Mouse (Mus musculus) limb, embryonic 15.5 days (tissue): ENCODE data around the gene Ccdc115. TPM values are rescaled to one million over a fixed set of nuclear protein-coding genes. Genes with fewer than 3 reads are reported as not detected.

ENCODE experiments used
- ATAC-seq: fragments of 200-750 bp; cut with Nextera tagmentation; 2 replicates; pipeline ENCODE4 v1.8.0; 2017; ENCODE audit warnings: low read depth, moderate TSS enrichment; ENCODE audit not compliant: insufficient number of reproducible peaks, low FRiP score, low TSS enrichment
- H3K27ac ChIP-seq: fragments of 300-500 bp; sonication (generic); 2 replicates; pipeline ENCODE4 v1.5.1; 2015; ENCODE audit warnings: moderate library complexity, mild to moderate bottlenecking, inconsistent platforms
- H3K27me3 ChIP-seq: fragments of 300-500 bp; sonication (generic); 2 replicates; pipeline ENCODE4 v1.6.1; 2015; ENCODE audit warnings: inconsistent platforms
- H3K36me3 ChIP-seq: fragments of 300-500 bp; sonication (generic); 2 replicates; pipeline ENCODE4 v1.6.1; 2015; ENCODE audit warnings: inconsistent platforms
- H3K4me1 ChIP-seq: fragments of 300-500 bp; sonication (generic); 2 replicates; pipeline ENCODE4 v1.6.1; 2015; ENCODE audit warnings: inconsistent platforms
- H3K4me2 ChIP-seq: fragments of 300-500 bp; sonication (generic); 2 replicates; pipeline ENCODE4 v1.6.1; 2015; ENCODE audit warnings: mild to moderate bottlenecking, inconsistent platforms
- H3K4me3 ChIP-seq: fragments of 300-500 bp; sonication (generic); 2 replicates; pipeline ENCODE4 v1.5.1; 2015; ENCODE audit warnings: mild to moderate bottlenecking, inconsistent platforms
- H3K9ac ChIP-seq: fragments of 300-500 bp; sonication (generic); 2 replicates; pipeline ENCODE4 v1.6.1; 2015; ENCODE audit warnings: inconsistent platforms
- H3K9me3 ChIP-seq: fragments of 300-500 bp; sonication (generic); 2 replicates; pipeline ENCODE4 v1.6.1; 2016; ENCODE audit warnings: inconsistent platforms
- WGBS: fragments of 180-500 bp; shearing (Covaris S2); methylation state at CpG from one replicate; pipeline ENCODE4 v1.1.7; 2015; 5-methylcytosine and 5-hydroxymethylcytosine counted together
- microRNA-seq: library from miRNA; unstranded; fragments of <30 nt; microRNA quantifications from one replicate; pipeline ENCODE4, GENCODE M21; 2016
- polyA plus RNA-seq: library from polyadenylated mRNA; unstranded; fragments of >200 nt; fragmentation: Nextera tagmentation; extraction: Ambion mirVana; gene quantifications from 2 replicates; pipeline ENCODE4 v1.2.1, GENCODE M21; 2015

Gene Ccdc115
- polyA plus RNA-seq, 1 experiment from 2014 or later: 61.3 TPM

DNA sequence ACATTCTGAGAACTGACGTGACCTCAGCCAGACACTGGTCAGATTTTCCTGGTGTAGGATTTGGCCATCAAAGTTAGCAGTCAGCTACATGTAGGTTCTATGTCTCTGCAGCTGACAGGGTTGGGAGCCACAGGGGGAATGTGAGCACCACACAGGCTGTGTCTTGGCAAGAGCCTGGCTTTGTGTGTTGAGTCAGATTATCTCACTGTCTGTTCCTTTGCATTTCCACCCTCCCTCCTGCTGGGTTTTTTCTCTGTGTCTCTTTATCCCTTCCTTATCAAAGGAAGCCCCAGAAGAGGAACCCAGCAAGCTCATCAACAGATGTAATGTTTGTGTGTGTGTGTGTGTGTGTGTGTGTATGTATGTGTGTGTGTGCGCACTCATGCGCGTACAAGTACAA, 43.2 kb downstream of the Ccdc115 start:
- H3K4me1 ChIP-seq: no peaks in the 10 kb centered on the region
- no peak overlapping the region for H3K27ac ChIP-seq
- H3K27me3 ChIP-seq: no peaks in the 10 kb centered on the region
- H3K9ac ChIP-seq: no peak overlapping the region
- H3K4me2 ChIP-seq: no peak overlapping the region
- H3K36me3 ChIP-seq: no peaks in the 10 kb centered on the region
- H3K4me3 ChIP-seq: no peak overlapping the region
- 92% methylated on average over 4 of the region's 4 CpGs for WGBS
- no peak for ATAC-seq
- no peaks in the 10 kb centered on the region for H3K9me3 ChIP-seq

- Histone ChIP-seq H3K27me3 (no peaks in the 10 kb centered on the region), H3K36me3 (no peaks in the 10 kb centered on the region), H3K9me3 (no peaks in the 10 kb centered on the region), H3K4me1 (no peaks in the 10 kb centered on the region), H3K4me3 (no peak overlapping the region), H3K27ac (peak overlapping the region; percentile 17; the same call in 1 of the 2 replicates), H3K9ac (no peak overlapping the region), H3K4me2 (no peak overlapping the region)
- no peak for ATAC-seq
- 68% methylated on average over 6 of the region's 6 CpGs for WGBS
Observed at GRCm38 (mm10) chr1:34389234-34389891, 50.1 kb downstream of the Ccdc115 start.

GRCm38 (mm10) chr1:34388849-34389233, 50.6 kb downstream of the Ccdc115 start:
- H3K4me1 ChIP-seq: no peaks in the 10 kb centered on the region
- H3K27me3 ChIP-seq: no peaks in the 10 kb centered on the region
- H3K4me3 ChIP-seq: no peak overlapping the region
- no peaks in the 10 kb centered on the region for H3K36me3 ChIP-seq
- H3K9ac ChIP-seq: no peak overlapping the region
- no peak overlapping the region for H3K27ac ChIP-seq
- ATAC-seq: no peak
- H3K4me2 ChIP-seq: no peak overlapping the region
- no peaks in the 10 kb centered on the region for H3K9me3 ChIP-seq
- 84% methylated on average over 11 of the region's 11 CpGs for WGBS

DNA sequence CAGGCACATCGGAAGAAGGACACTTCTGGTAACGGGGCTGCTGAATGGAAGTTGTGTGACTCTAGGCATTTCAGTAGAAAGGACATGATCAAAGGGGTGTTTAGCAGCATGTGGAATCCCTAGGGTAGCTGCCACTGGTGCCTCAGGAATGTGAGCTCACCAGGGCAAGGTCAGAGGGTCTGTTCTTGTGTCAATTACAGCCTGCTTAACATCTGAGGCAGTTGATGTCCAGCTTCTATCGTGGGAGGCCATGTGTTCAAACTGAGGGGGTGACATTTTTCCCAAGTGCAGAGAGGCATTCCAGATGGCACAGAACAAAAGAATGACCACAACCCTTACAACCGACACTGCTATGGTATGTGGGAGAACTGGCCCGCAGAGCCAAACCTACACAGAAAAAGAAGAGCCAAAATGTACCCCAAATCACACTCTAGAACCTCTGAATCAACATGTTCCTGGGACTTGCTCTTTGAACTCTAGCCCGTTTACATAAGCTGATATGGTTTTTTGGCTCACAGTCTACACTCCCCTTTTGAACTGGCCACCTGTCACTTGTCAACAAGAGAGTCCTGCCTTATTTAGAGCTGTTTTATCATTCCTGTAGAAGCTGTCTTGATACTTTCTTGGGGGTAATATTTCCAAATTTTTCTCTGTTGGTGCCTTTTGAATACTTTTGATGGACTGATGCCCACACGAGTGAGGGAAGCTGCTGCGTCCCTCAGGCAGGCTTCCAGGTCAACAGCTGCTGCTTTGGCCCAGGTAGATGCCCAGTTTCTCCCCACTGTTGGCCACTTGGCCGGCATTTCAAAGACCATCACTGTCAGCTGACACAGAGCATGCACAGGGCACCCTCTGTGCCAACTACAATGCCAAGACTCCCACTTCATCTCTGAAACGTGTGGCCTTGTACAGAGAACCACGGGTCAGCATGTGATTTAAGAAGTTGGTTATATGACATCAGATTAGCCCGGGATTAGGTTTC, 51.8 kb downstream of the Ccdc115 start:
- no peak overlapping the region for H3K27ac ChIP-seq

More for the DNA sequence above, 51.8 kb downstream of the Ccdc115 start:
- whole genome bisulfite sequencing: 64% methylated on average over 12 of the region's 12 CpGs
- H3K9ac ChIP-seq: no peak overlapping the region
- no peaks in the 10 kb centered on the region for H3K36me3 ChIP-seq
- ATAC-seq: no peak
- no peak overlapping the region for H3K4me2 ChIP-seq
- no peaks in the 10 kb centered on the region for H3K4me1 ChIP-seq
- no peaks in the 10 kb centered on the region for H3K27me3 ChIP-seq
- no peak overlapping the region for H3K4me3 ChIP-seq
- no peaks in the 10 kb centered on the region for H3K9me3 ChIP-seq

Small RNA genes within 50 kb of the gene (microRNA-seq; reads per million reads assigned to microRNA genes)
- gene Mir5103: 1.2 reads per million

Other genes with a start within 250 kb of the Ccdc115 start
- gene Imp4, start 179 bp upstream of the Ccdc115 start, polyA plus RNA-seq: 77.1 and 77.4 TPM in 2 replicates
- 17.4 TPM in 2 replicates for gene Ptpn18, start 20.1 kb upstream of the Ccdc115 start, polyA plus RNA-seq
- gene Prss39, start 58.7 kb upstream of the Ccdc115 start, polyA plus RNA-seq: not detected in 2 replicates
- 0.96 TPM in 2 replicates for gene Cfc1, start 96.0 kb upstream of the Ccdc115 start, polyA plus RNA-seq
- 0.14 TPM in 1 of 2 replicates, not detected in the other for gene Prss40, start 121.3 kb upstream of the Ccdc115 start, polyA plus RNA-seq
- 0.09 TPM in 1 of 2 replicates, not detected in the other for gene Amer3, start 140.0 kb upstream of the Ccdc115 start, polyA plus RNA-seq